Mouse (Mus musculus): Measurements from ENCODE around the gene Slc25a39. TPM values are rescaled to one million over a fixed set of nuclear protein-coding genes. Genes with fewer than 3 reads are reported as not detected.
"Not testable (repeated sequence)": the region's sequence is repeated elsewhere in the genome, so short reads cannot be mapped to it uniquely, and the experiment has no call there.

The Slc25a39 gene
- total RNA-seq, 2 experiments from 2014 or later = 22.8 to 47.5 TPM

DNA sequence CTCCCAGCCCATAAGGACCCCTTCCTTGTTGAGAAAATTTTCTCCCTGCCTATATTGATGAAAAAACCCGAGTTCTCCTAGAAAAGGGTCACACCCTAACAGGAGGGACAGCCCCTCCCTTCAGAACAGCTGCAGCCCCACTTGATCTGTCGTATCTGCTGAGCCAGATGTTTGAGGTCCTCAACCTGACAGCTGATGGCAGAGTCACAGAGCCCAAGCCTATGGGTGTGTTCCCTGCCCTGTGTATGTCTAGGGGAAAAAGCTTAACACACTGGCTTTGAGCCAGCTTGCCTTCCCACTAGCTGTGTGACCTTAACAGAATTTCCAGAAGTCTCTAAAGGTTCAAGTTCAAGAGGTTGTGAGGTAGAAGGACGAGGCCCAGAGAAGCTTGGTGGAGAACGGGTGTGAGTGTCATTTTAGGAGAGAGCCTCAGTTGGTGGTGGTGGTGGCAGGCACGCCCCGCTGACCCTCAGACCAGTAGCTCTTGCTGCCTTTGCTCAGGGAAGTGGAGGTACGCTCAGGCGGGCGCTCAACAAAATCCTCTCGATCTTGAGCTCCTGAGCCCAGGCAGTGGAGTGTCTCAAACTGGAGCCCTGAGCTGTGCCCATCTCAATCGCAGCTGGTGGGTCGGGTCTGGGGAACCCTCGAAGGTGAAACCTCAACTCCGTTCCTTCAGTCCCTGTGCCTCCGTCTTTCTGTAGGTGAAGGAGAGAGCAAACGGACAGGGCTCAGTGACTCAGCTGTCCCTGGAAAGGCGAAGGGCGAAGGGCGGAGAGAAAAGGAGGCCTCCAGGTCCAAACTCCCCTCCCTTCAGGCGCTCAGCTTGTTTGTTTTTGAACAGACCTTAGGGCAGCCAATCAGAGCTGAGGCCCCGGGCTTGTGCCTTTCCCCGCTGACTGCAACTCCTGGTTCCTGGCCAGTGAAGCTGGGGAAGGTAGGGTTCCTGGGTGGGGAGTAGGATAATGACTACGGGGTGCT is 32.3 kb downstream of the Slc25a39 start:
- peak; percentile 24; the same call in 1 of the 2 replicates for ATAC-seq (ENCODE audit: poor library complexity, severe bottlenecking)

DNA sequence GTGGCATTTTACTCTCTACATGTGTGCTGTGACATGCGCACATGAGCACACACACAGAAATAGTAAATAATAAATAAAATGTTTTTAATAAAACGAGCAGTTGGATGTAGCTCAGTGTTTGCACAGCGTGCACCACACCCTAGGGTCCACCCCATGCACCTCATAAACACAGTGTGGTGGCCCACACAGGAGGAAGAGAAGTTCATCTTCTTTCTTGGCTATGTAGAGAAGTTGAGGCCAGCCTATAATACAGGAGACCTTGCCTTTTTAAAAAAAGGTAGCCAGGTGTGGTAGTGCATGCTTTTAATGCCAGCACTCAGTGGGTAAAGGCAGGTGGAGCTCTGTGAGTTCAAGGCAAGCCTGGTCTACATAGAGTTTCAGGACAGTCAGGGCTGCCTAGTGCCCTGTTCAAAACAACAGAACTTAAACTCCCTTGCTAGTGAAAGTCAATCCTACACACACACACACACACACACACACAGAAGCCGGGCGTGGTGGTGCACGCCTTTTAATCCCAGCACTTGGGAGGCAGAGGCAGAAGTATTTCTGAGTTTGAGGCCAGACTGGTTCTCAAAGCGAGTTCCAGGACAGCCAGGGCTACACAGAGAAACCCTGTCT is 33.5 kb downstream of the Slc25a39 start:
- no peak for ATAC-seq (ENCODE audit: poor library complexity, severe bottlenecking)

DNA sequence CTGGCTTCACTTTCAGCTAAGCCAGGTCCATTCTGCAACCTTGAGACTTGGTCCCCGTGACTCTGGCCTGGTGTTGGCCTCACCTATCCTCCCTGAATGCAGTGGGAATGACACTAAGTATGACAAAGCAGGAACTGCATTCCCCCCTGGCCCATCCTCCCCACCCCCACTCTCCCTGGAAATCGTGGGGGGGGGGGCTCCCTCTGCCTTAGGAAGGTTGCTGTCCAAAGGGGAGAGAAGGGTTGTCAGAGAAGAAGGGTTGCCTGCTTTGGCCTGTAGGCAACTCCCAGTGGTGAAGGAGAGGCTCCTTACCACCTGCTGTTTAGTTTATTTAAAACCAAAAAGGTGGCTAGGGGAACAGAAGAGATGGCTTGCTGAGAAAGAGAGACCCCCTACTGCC is 34.1 kb downstream of the Slc25a39 start:
- no peak for ATAC-seq (ENCODE audit: poor library complexity, severe bottlenecking)

DNA sequence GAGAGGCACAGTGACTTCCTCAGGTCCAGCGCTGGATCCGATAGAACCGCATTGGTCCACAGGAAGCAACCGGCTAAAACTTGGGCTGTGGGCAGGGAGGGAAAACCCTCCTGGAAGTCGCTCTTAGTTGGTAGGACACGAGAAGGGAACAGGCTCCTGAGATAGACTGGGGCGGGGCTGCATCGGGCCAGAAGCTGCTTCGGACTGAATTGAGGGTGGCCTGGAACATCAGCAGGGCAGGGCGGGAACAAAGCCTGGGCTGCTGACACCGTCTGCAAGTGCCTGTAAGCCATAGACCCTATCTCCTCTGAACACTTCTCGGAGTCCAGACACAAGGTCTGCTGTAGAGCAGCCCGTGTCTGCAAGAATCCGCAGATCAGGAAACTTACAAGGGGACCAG is 34.8 kb downstream of the Slc25a39 start:
- no peak for ATAC-seq (ENCODE audit: poor library complexity, severe bottlenecking)

DNA sequence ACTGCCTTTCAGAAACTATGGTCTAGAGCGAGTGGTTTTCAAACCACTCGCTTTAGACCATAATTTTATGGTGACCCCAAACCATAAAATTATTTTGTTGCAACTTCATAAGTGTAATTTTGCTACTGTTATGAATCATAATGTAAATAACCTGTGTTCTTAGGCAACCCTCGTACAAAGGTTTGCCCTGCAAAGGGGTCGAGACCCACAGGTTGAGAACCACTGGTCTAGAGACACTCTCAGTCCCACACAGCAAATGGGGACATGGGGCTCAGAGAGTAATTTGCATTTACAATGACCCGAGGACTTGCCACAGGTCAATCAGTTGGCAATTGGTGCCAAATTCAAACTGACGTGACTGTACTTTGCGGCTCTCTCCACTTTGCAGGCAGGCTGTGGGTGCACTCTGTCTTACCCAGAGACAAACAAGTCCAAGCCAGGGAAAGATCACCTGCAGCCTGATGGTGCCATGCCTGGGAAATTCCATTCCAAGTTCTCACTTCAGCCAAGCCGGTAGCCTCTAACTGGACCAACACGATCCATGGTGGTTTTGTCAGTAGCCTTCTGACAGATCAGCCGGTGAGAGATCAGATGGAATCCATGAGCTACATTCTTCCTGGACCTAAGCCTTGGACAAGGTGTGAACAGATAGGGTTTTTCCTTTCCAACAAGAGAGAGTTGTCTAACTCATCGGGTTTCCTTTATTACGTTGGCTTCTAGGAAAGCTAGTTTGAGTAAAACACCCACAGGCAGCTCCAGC is 35.6 kb downstream of the Slc25a39 start:
- no peak for ATAC-seq (ENCODE audit: poor library complexity, severe bottlenecking)

DNA sequence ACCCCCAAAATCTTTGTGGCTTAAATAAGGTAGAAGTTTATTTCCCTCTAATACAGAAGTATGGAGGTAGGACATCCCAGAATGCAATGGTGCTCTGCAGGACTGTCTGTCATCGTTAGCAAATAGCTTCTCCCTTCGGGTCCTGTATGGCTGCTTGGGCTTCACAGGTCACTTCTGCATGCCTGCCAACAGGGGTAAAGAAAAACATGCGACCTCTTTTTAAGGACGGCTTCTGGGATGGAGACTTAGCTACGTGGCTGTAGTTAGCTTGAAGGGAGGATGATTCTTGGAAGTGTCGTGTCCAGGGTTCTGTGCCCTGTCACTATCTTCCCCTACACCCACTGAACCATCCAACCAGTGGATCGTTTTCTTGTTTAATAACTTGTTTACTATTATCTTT is 37.5 kb downstream of the Slc25a39 start:
- ATAC-seq (ENCODE audit: poor library complexity, severe bottlenecking) = no peak

DNA sequence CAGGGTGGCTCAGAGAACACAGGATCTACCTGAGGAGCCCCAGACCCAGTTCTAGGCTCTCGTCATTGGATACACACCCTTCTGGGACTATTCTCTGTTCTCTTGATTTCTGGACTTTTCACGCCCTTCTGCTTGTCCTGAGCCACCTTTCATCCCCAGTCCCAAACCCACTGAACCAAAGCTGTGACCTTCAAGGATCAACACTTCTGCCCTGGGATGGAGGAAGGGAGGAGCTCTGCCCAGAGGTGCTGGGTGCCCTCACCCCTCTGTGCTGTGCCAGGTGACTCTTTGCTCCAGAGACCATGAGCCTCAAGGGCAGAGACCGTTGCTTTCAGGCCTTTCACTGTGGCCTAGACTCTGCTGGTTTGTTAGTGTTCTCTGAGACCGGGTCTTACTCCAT is 38.5 kb downstream of the Slc25a39 start:
- ATAC-seq (ENCODE audit: poor library complexity, severe bottlenecking) = no peak

DNA sequence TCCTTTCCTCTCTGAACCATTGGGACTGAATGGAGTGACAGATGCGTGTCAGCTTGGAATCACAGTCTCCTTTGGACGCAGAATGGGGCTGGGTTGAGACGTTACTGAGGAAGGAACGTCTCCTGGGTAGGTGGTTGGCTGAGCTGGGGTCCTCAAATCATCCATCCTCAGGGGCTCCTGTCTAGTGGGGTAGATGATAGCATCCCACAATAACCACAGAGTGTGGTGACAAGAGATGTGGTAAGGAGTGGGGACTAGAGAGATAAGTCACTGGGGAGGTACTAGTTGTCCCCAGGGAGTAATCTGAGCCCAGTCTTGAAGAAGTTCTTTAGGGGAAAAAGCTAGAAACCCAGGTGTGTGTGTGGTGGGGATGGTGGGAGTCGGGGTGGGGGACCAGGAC is 39.4 kb downstream of the Slc25a39 start:
- ATAC-seq (ENCODE audit: poor library complexity, severe bottlenecking) = no peak

DNA sequence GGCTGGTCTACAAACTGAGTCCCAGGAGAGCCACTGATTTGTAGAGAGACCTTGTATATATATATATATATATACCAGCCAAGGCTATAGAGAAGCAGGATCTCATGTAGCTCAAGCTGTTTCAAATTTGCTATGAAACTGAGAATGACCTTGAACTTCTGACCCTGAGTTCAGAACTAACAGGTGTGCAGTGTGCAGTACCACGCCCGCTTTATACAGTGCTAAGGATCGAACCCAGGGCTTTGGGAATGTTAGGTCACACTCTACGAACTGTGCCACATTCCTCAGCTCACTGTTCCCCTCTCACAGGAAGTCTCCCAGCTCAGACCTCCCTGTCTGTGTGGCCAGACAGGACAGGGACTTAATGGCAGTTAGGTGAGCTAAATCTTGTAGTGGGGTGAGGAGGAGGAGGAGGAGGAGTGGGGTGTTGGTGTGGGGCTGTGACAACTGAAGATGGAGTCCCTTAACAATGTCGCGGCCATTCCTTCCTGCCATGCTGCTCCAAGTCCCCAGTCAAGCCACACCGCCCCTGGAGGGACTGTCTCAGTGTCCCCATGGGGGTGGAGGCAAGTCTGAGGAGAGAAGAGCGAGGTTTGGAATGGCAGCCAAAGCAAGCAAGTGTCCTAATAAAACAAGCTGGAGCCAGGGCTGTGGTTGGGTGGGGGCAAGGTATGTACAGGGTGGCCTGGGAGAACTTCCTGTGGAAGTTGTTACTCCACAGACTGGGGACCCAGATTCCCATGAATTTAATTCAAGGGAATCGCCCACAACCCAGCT is 40.1 kb downstream of the Slc25a39 start:
- ATAC-seq (ENCODE audit: poor library complexity, severe bottlenecking) = no peak

DNA sequence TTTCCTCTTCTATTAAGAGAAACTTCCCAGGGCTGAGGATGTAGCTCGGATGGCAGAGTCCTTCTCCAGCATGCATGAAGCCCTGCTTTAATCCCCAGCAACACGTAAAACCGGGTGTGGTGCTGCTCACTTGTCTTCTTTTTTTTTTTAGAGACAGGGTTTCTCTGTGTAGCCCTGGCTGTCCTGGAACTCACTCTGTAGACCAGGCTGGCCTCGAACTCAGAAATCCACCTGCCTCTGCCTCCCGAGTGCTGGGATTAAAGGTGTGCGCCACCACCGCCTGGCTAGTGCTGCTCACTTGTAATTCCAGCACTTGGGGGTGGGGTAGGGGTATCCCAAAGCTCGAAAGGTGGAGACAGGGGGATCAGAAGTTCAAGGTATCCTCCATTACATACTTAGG is 41.6 kb downstream of the Slc25a39 start, which contains the start of gene Slc4a1:
Gene Slc4a1 (minus strand): TSS at position 101 of the 400 bp plus-strand sequence.
- ATAC-seq (ENCODE audit: poor library complexity, severe bottlenecking) = not testable (repeated sequence)

DNA sequence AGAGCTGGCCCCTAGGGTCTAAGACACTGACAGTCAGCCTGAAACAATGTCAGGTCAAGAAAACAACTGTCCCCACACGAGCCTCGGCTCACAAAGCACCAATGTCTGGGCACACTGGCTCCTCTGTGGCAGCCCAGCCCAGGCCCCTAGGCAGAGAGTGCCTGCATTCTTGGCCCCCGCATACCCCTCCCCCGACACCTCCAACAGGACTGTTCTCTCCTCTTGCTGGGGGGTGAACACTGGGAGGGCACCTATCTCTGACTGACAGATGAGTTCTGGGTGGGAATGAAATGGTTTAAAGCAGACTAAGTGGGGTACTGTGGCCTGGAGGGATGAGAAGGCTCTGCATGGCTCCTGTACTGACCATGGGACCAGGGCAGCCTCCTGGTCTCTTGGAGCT is 42.0 kb downstream of the Slc25a39 start:
- ATAC-seq (ENCODE audit: poor library complexity, severe bottlenecking) = no peak

DNA sequence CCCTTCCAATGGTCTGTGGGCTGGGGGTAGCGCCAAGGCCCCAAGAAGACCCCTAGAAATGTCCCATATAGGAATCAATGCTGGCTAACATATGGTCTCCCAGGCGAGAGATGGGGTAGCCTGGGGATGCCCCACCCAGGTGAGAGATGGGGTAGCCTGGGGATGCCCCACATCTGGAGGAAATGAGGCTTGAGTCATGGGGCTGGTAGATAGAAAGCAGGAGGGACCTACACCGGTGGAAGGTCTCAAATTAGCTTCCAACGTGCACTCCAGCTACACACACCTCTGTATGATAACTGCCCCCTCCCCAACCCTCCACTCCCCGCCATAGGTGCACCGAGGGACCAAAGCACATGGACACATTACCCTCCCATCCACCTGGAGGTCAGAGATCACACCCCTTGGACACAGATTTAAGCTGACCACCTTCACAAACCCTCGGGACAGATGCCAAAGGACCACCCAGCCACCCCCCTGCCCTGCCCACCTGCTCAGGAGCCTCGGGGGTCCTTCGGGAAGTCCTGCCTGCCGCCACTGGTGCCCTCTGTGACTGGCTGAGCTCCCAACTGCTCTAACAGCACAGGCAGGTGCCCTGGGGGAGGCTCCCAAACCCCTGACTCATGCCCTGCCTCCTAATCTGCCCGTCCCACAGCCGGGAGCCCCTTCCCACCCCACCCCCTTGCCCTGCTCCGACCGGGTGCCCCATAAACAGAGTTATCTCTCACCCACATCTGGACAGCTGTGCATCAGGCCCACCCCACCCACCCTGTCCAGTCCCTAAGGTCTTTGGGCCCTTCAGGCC is 43.0 kb downstream of the Slc25a39 start:
- ATAC-seq (ENCODE audit: poor library complexity, severe bottlenecking) = 0 out of 2 replicates have a peak, but pooled peaks have one; percentile 24

DNA sequence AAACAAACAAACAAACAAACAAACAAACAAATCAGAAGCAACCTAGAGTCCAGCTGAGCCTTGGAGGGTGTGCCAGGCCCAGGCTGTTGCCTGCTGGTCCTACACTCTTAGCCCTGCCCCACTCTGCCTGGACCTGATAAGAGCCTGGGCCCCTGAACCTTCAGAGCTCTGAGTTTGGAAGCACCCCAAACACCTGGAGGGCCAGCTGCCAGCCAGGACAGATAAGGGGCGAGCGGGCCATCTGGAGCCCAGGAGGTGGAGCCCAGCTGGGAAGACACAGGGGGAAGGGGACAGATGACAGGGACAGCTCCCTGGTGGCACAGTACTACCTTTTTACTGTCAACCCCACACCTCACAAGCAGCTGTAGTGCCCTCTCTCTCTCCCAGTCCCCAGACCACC is 44.1 kb downstream of the Slc25a39 start:
- ATAC-seq (ENCODE audit: poor library complexity, severe bottlenecking) = 0 out of 2 replicates have a peak, but pooled peaks have one; percentile 35

DNA sequence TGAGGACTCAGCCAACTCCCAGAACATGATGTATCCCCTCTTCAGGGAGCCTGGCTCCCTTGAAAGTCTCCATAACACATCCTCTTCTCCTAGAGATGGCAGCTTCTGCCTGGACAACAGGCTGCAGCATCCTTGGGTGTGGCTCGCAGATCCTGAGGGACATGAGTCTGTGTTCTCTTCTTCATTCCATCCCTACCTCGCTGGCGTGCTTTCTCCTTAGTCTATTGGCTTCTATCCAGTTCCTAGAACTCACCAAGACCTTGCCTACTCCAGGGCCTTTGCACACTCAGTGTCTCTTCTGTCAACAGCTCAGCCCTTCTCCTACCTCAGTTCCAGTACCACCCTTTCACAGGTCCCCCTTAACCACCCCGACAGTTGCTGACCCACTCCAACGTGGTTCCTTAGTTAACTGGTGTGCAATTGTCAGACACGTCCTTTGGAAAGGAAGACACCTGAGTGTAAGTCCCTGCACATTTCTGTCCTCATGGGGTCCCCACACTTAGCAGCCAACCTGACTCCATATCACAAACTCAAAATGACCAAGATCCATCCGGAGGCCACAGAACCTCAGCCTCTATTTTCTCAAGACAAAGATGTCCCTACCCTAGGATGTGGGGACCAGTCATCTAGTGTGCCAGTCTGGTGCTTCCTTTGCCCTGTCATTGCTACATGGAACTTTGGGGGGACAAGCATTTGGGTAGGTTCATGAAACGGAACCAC is 45.8 kb downstream of the Slc25a39 start:
- ATAC-seq (ENCODE audit: poor library complexity, severe bottlenecking) = no peak

DNA sequence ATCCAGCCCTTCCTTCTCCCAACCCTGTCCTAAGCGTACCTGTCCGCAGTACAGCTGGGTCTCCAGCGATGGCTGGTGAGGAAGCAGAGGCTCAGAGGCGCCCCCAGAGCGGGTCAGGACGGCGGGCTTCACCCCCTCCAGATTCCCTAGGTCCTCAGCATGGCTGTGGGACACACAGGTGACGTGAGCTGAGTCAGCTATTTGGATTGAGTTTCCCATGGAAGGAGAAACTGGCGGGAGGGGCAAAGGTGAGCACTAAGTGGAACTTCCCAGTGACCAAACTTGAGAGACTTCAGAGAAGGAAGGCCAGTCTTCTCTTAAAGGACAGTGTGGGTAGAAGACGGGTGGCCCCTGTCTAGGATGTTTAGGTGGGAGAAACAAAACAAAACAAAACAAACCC is 49.4 kb downstream of the Slc25a39 start:
- ATAC-seq (ENCODE audit: poor library complexity, severe bottlenecking) = no peak

DNA sequence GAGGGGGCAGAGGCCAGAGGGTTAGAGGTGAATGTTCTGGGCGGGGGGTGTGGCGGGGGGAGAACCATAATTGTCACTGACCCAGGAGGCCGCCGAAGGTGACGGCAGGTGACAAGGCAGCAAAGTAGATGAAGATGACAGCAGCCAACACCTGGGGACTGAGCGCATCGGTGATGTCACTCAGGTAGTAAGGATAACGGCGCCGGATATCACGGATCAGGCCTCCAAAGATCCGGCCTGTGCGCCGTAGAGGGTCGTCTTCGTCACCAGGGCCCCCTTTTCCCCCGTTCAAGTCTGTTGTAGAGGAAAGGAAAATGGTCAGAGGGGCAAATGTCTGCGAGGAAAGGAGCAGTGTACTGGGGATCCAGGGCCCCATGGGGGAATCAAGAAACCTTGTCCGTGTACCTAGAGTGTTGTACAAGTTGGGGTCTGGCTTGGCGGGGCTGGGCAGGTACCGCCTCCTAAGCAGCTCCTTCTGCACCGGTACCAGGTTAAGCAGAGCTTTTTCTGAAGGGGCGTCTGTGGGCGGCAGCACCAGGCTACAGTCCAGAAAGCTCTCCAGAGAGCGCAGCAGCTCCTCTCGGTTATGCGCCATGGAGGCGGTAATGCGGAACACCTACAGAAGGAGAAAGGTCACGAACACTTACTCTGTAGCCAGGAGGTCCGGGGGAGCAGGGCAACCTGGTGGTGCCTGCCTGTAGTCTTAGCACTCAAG is 51.0 kb downstream of the Slc25a39 start:
- ATAC-seq (ENCODE audit: poor library complexity, severe bottlenecking) = no peak

DNA sequence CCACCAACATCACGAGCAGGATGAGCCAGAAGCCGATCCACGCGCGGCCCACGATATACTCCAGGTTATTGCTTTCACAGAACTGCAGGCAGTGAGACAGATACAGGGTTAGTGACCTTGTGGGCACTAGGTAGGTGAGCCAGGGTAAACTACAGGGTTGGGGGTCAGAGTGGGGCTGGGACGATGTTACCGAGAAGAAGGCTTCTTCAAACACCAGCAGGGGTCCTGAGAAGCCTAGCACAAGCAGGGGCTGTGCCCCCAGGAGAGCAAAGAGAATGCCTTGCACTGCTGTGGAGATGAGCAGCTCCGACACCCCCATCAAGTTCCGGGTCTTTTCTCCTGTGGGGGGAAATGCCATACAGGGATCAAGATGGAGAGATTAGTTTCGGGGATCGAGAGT is 51.6 kb downstream of the Slc25a39 start:
- no peak for ATAC-seq (ENCODE audit: poor library complexity, severe bottlenecking)

DNA sequence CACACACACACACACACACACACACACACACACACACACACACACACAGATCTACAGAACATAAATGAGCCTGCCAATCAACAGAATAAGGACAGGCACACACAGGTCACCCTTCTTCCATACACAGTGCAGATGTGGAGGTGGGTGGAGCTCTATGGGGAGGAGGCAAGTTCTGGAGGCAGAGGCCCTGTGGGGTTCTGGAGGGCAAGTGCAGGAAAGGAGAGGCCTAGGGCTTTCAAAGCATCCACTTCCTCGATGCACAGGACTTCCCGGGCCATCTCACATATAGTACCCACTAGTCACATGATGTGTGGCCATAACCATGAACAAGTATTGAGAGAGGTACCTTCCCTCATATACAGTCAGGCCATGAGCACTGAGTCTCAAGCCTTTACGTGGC is 52.2 kb downstream of the Slc25a39 start:
- no peak for ATAC-seq (ENCODE audit: poor library complexity, severe bottlenecking)

All from megakaryocyte, adult 5-6 weeks (primary cell).